25 mouse cellular contexts compared by ENCODE assay signal in the genomic region with DNA sequence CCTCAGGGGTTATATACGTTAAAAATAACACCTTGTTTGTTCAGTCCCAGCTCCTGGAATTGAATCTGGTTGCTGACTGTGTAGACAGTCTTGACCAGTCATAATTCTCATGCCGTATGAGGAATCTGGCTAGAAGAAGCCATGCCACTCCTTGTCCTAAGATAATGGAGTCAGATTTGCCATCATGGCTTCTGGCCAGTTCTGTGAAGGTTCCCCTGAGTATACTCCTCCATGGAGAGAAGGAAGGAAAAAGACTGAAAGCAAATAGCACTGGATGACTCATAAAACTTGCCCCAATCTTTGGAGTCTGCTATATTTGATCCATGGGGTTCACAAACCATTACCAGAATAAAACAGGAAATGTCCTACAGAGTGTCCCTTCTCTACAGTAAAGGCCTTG.
"Had no signal": no experiment of that assay in that cellular context is flagged by ENCODE, and none has a peak within 500 bp of the region (broad histone marks: within the 10 kb centered on the region; RNA-seq: fewer than 3 reads in every experiment).

No protein-coding gene starts in this region.

- H3K4me3 ChIP-seq: heart, embryonic 10.5 days; heart, embryonic 12.5 days; hindbrain, embryonic 13.5 days; hindbrain, embryonic 15.5 days; kidney, embryonic 15.5 days; limb, embryonic 13.5 days; limb, embryonic 15.5 days; liver, embryonic 12.5 days had no signal

- H3K36me3 ChIP-seq: heart, embryonic 10.5 days; heart, embryonic 12.5 days; hindbrain, embryonic 13.5 days; hindbrain, embryonic 15.5 days; kidney, embryonic 15.5 days; limb, embryonic 13.5 days; limb, embryonic 15.5 days; liver, embryonic 12.5 days had no signal

- H3K4me2 ChIP-seq: heart, embryonic 12.5 days; hindbrain, embryonic 13.5 days; hindbrain, embryonic 15.5 days; kidney, embryonic 15.5 days; limb, embryonic 13.5 days; limb, embryonic 15.5 days; liver, embryonic 12.5 days had no signal

- H3K9me3 ChIP-seq: heart, embryonic 10.5 days; heart, embryonic 12.5 days; hindbrain, embryonic 13.5 days; hindbrain, embryonic 15.5 days; kidney, embryonic 15.5 days; limb, embryonic 13.5 days; limb, embryonic 15.5 days; liver, embryonic 12.5 days had no signal

- ATAC-seq: hindbrain, postnatal 0 days; intestine, embryonic 16.5 days; liver, embryonic 12.5 days had no signal

- H3K9ac ChIP-seq: heart, embryonic 12.5 days; hindbrain, embryonic 13.5 days; hindbrain, embryonic 15.5 days; kidney, embryonic 15.5 days; limb, embryonic 13.5 days; limb, embryonic 15.5 days; liver, embryonic 12.5 days; liver, embryonic 14.5 days had no signal

- H3K27ac ChIP-seq: heart, embryonic 10.5 days; hindbrain, embryonic 13.5 days; hindbrain, embryonic 15.5 days; hindbrain, postnatal 0 days; kidney, embryonic 15.5 days; kidney, postnatal 0 days; limb, embryonic 13.5 days; limb, embryonic 15.5 days; liver, embryonic 12.5 days; liver, embryonic 14.5 days had no signal

- H3K27me3 ChIP-seq: heart, embryonic 12.5 days; hindbrain, embryonic 13.5 days; hindbrain, embryonic 15.5 days; kidney, embryonic 15.5 days; limb, embryonic 13.5 days; limb, embryonic 15.5 days; liver, embryonic 12.5 days had no signal

- H3K4me1 ChIP-seq: heart, embryonic 10.5 days; heart, embryonic 12.5 days; kidney, embryonic 15.5 days; limb, embryonic 15.5 days; liver, embryonic 12.5 days had no signal

- DNase-seq: gastrocnemius, postnatal 14 days; gastrocnemius, postnatal 36 days; heart, adult 18-20 months; heart, postnatal 10 days; heart, postnatal 36 days; kidney, adult 11 months; kidney, adult 2 months; kidney, adult 9 months; kidney, postnatal 14 days; kidney, postnatal 36 days; layer of hippocampus, adult 9-11 months; layer of hippocampus, postnatal 36 days; left cerebral cortex, postnatal 4 days had no signal
